ENCODE assay signal across 15 mouse cellular contexts in genomic region chr17:3433521-3434271, GRCm38 (mm10).
A peak's percentile ranks its signal among the peaks of the same experiment; 100 is the strongest.
DNase-seq lines count a peak whose midpoint lies in the region; ATAC-seq and TF ChIP-seq lines count a peak whose summit lies in the region.
"Had no signal": no experiment of that assay in that cellular context is flagged by ENCODE, and none has a peak within 500 bp of the region (broad histone marks: within the 10 kb centered on the region; RNA-seq: fewer than 3 reads in every experiment).

No protein-coding gene starts in this region.

- in situ Hi-C loops in Patski (cut with MboI; ENCODE audit: low pct_unique_long_range_greater_than_20kb) = no loop called here

- 78% methylated on average over 3 of the region's 3 CpGs for WGBS in kidney, postnatal 0 days
- WGBS in liver, postnatal 0 days (ENCODE audit: insufficient replicate concordance) = 70% methylated on average over 3 of the region's 3 CpGs

- intact Hi-C loops in heart, postnatal 25 days (cut with DNase I) = no loop called here

- no peaks in the 10 kb centered on the region for H3K9me3 ChIP-seq in kidney, postnatal 0 days (replicated peaks; ENCODE audit: low read length)
- no peaks in the 10 kb centered on the region for H3K9me3 ChIP-seq in liver, postnatal 0 days (ENCODE audit: low read length)
- H3K9me3 ChIP-seq: forebrain, embryonic 12.5 days; hindbrain, embryonic 12.5 days; liver, embryonic 12.5 days had no signal

- no peak overlapping the region for H3K4me2 ChIP-seq in kidney, postnatal 0 days (ENCODE audit: low read length)
- no peak overlapping the region for H3K4me2 ChIP-seq in liver, postnatal 0 days (ENCODE audit: low read depth, low read length)
- H3K4me2 ChIP-seq: forebrain, embryonic 12.5 days; hindbrain, embryonic 12.5 days; liver, embryonic 12.5 days had no signal

- H3K4me1 ChIP-seq in kidney, postnatal 0 days (replicated peaks; ENCODE audit: insufficient read depth, low read length) = no peaks in the 10 kb centered on the region
- no peaks in the 10 kb centered on the region for H3K4me1 ChIP-seq in liver, postnatal 0 days (ENCODE audit: insufficient read depth)
- H3K4me1 ChIP-seq: forebrain, embryonic 12.5 days; hindbrain, embryonic 12.5 days had no signal

- no peaks in the 10 kb centered on the region for H3K27me3 ChIP-seq in kidney, postnatal 0 days (ENCODE audit: insufficient read depth, low read length)
- no peaks in the 10 kb centered on the region for H3K27me3 ChIP-seq in Patski
- H3K27me3 ChIP-seq in liver, postnatal 0 days (ENCODE audit: insufficient read depth, low read length) = no peaks in the 10 kb centered on the region
- H3K27me3 ChIP-seq: forebrain, embryonic 12.5 days; hindbrain, embryonic 12.5 days; liver, embryonic 12.5 days had no signal

- POLR2A ChIA-PET in Patski (lab: Charles Lee) = no interaction called here

- H3K27ac ChIP-seq in kidney, postnatal 0 days = no peak overlapping the region
- H3K27ac ChIP-seq in liver, postnatal 0 days (ENCODE audit: low read depth) = no peak overlapping the region
- H3K27ac ChIP-seq: forebrain, embryonic 12.5 days; hindbrain, embryonic 12.5 days; liver, embryonic 12.5 days had no signal

- peak; percentile 40; the same call in 1 of the 2 replicates for ATAC-seq in kidney, postnatal 0 days (replicated peaks; ENCODE audit: low FRiP score, low read depth)
- ATAC-seq in Patski = no peak
- ATAC-seq in liver, postnatal 0 days = no peak
- ATAC-seq: liver, embryonic 12.5 days had no signal

- TF ChIP-seq EP300 in liver, postnatal 0 days (IDR thresholded peaks at IDR 0.05; ENCODE audit: low read depth) = no peak

- no peak overlapping the region for H3K9ac ChIP-seq in kidney, postnatal 0 days (ENCODE audit: low read depth, low read length)
- no peak overlapping the region for H3K9ac ChIP-seq in liver, postnatal 0 days (replicated peaks)
- H3K9ac ChIP-seq: forebrain, embryonic 12.5 days; hindbrain, embryonic 12.5 days; liver, embryonic 12.5 days had no signal

- DNase-seq in heart, adult 11 months = peak; percentile 59
- DNase-seq in heart, postnatal 25 days (ENCODE audit: low spot score) = no peak
- peak; percentile 72 for DNase-seq in kidney, postnatal 0 days (ENCODE audit: low spot score)
- no peak for DNase-seq in kidney, adult 18-20 months
- DNase-seq in 3T3-L1 (ENCODE audit: low read depth, low spot score) = peak; percentile 35
- no peak for DNase-seq in Patski (ENCODE audit: low read depth, low spot score)
- DNase-seq in right cerebral cortex, adult 2 months (ENCODE audit: low spot score in 2 of 2) = no peak
- no peak for DNase-seq in liver, postnatal 0 days
- DNase-seq: B cell, adult 2 months; cerebellum, postnatal 10 days; layer of hippocampus, postnatal 36 days; thymus, adult 18-20 months had no signal

- H3K36me3 ChIP-seq in kidney, postnatal 0 days (ENCODE audit: insufficient read depth, low read length) = 0 out of 2 replicates have a peak, but pooled peaks cover 5% of the 10 kb centered on the region
- no peaks in the 10 kb centered on the region for H3K36me3 ChIP-seq in liver, postnatal 0 days (replicated peaks; ENCODE audit: insufficient read depth, low read length)
- H3K36me3 ChIP-seq: forebrain, embryonic 12.5 days; hindbrain, embryonic 12.5 days; liver, embryonic 12.5 days had no signal

- CTCF ChIA-PET in Patski (lab: Charles Lee) = no interaction called here

- TF ChIP-seq CTCF in kidney, postnatal 0 days (IDR thresholded peaks at IDR 0.05; ENCODE audit: low read depth) = peak; percentile 59
- peak; percentile 32 for TF ChIP-seq CTCF in Patski (IDR thresholded peaks at IDR 0.05)
- TF ChIP-seq CTCF in liver, postnatal 0 days (IDR thresholded peaks at IDR 0.05; ENCODE audit: low read depth) = no peak; the same call in 1 of the 2 replicates

- no peak overlapping the region for H3K4me3 ChIP-seq in kidney, postnatal 0 days (replicated peaks; ENCODE audit: low read depth, low read length)
- H3K4me3 ChIP-seq in liver, postnatal 0 days (ENCODE audit: low read depth, low read length) = no peak overlapping the region
- H3K4me3 ChIP-seq: forebrain, embryonic 12.5 days; hindbrain, embryonic 12.5 days; liver, embryonic 12.5 days had no signal

Comparison
In these comparisons a context has a peak if more than half of its experiments do, and no peak if none do; other contexts are left out.
1. DNase-seq: peak in heart, adult 11 months (single experiment), kidney, postnatal 0 days (single experiment) and 3T3-L1 (single experiment); none in heart, postnatal 25 days (single experiment), kidney, adult 18-20 months (single experiment), Patski (single experiment), right cerebral cortex, adult 2 months (0 of 2) and liver, postnatal 0 days (single experiment).